Mouse (Mus musculus): ENCODE measurements at regions not wholly inside any gene's neighbourhood (a gene's known extent, or its start where the extent isn't known, plus 50 kb on each side); places are given as distances from the start of the nearest gene placed in this dataset.

DNA sequence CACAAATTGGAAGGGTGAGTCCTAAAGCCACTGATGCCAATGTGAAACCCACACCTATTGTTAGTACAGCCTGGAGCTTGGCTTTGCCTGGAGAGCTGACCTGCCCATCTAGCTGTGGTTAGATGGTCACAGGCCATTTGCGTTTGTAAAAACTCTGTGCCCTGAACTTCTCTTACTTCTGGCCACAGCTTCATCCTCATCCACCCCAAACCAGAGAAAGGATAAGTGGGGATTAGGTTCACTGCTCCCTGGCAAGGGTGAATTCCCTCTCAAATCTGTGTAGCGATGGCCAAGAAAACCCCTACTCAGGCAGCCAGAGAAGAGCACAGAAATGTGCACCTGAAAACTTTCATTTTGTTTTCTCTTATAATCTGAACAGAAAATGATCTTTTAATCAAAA is 54.9 kb upstream of the 1700066M21Rik start:
- Histone ChIP-seq H3K4me3 (no peak overlapping the region), H3ac (ENCODE audit: control insufficient read depth, insufficient read length) (no peak overlapping the region), H3K79me2 (ENCODE audit: control insufficient read depth, insufficient read depth) (no peaks in the 10 kb centered on the region), H3K4me2 (ENCODE audit: low read depth) (no peak overlapping the region), H3K27me3 (ENCODE audit: control insufficient read depth, insufficient read depth, insufficient read length) (no peaks in the 10 kb centered on the region), H3K36me3 (ENCODE audit: control insufficient read depth, insufficient read depth) (no peaks in the 10 kb centered on the region)
- no peak for TF ChIP-seq E2F4 (IDR thresholded peaks at IDR 0.05; ENCODE audit: insufficient read depth)
- TF ChIP-seq SRF (IDR thresholded peaks at IDR 0.05; ENCODE audit: control insufficient read depth, insufficient read length, low read depth): no peak
- TF ChIP-seq TCF12 (IDR thresholded peaks at IDR 0.05; ENCODE audit: insufficient read depth, poor library complexity, severe bottlenecking): no peak
- no peak for TF ChIP-seq POLR2A (IDR thresholded peaks at IDR 0.05; ENCODE audit: insufficient read length, low read depth)
- no peak for TF ChIP-seq MAX (IDR thresholded peaks at IDR 0.05; ENCODE audit: low read depth)
- TF ChIP-seq USF1 (IDR thresholded peaks at IDR 0.05; ENCODE audit: low read depth): no peak
- TF ChIP-seq TCF3 (IDR thresholded peaks at IDR 0.05; ENCODE audit: insufficient read length, low read depth): no peak
- TF ChIP-seq MYOD1 (IDR thresholded peaks at IDR 0.05; ENCODE audit: control insufficient read depth in 1 of 3, insufficient read length in 2 of 3, low read depth in 2 of 3): no peak
- TF ChIP-seq MYOG (IDR thresholded peaks at IDR 0.05; ENCODE audit: control insufficient read depth in 1 of 3, insufficient read depth in 1 of 3, insufficient read length in 2 of 3, low read depth in 2 of 3): no peak
- TF ChIP-seq REST (IDR thresholded peaks at IDR 0.05; ENCODE audit: insufficient read depth, insufficient read length): no peak
- TF ChIP-seq POLR2AphosphoS2 (IDR thresholded peaks at IDR 0.05; ENCODE audit: insufficient read length, low read depth): no peak

- no peak overlapping the region for H3K4me2 ChIP-seq (ENCODE audit: low read depth)
- H3ac ChIP-seq (ENCODE audit: control insufficient read depth, insufficient read length): no peak overlapping the region
- no peaks in the 10 kb centered on the region for H3K36me3 ChIP-seq (ENCODE audit: control insufficient read depth, insufficient read depth)
- H3K27me3 ChIP-seq (ENCODE audit: control insufficient read depth, insufficient read depth, insufficient read length): no peaks in the 10 kb centered on the region
- TF ChIP-seq POLR2AphosphoS2 (IDR thresholded peaks at IDR 0.05; ENCODE audit: insufficient read length, low read depth) (no peak), TCF3 (IDR thresholded peaks at IDR 0.05; ENCODE audit: insufficient read length, low read depth) (no peak), SRF (IDR thresholded peaks at IDR 0.05; ENCODE audit: control insufficient read depth, insufficient read length, low read depth) (no peak), CEBPB (IDR thresholded peaks at IDR 0.05; ENCODE audit: insufficient read depth, poor library complexity, severe bottlenecking) (no peak), TCF12 (IDR thresholded peaks at IDR 0.05; ENCODE audit: insufficient read depth, poor library complexity, severe bottlenecking) (no peak), MAX (IDR thresholded peaks at IDR 0.05; ENCODE audit: low read depth) (no peak), MYOD1 (IDR thresholded peaks at IDR 0.05; ENCODE audit: control insufficient read depth in 1 of 3, insufficient read length in 2 of 3, low read depth in 2 of 3) (no peak), POLR2A (IDR thresholded peaks at IDR 0.05; ENCODE audit: insufficient read length, low read depth) (no peak), REST (IDR thresholded peaks at IDR 0.05; ENCODE audit: insufficient read depth, insufficient read length) (no peak), USF1 (IDR thresholded peaks at IDR 0.05; ENCODE audit: low read depth) (no peak), MYOG (IDR thresholded peaks at IDR 0.05; ENCODE audit: control insufficient read depth in 1 of 3, insufficient read depth in 1 of 3, insufficient read length in 2 of 3, low read depth in 2 of 3) (no peak), E2F4 (IDR thresholded peaks at IDR 0.05; ENCODE audit: insufficient read depth) (no peak)
- no peak overlapping the region for H3K4me3 ChIP-seq
- no peaks in the 10 kb centered on the region for H3K79me2 ChIP-seq (ENCODE audit: control insufficient read depth, insufficient read depth)
Observed at GRCm38 (mm10) chr1:57323118-57323517, 54.3 kb upstream of the 1700066M21Rik start.

DNA sequence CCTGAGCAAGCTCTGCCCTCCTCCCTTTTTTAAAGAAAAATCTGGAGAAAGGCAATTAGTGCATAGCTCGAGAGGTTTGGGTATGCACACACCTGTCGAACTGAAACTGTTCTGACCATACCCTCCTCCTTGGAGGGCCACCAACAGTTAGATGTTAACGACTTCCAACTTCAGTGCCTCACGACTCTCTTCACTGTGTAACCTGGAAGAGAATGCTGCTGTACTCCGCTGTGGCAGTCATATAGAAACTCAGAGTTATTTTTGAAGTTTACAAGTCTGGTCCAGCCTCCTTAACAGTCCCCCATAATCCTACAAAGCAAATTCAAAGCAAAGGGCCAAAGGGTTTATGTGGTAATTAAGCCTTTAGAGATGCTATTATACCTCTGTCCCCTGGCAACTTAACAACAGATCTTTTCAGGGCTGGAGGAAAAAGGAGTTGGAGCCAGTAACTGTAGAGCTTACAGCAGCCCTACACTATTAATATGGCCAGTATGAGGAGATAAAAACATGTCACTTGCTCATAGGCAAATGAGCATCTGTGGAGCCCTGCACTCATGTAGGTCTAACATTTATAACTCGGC is 51.7 kb upstream of the 1700066M21Rik start:
- no peak overlapping the region for H3K4me3 ChIP-seq
- no peaks in the 10 kb centered on the region for H3K79me2 ChIP-seq (ENCODE audit: control insufficient read depth, insufficient read depth)
- H3ac ChIP-seq (ENCODE audit: control insufficient read depth, insufficient read length): no peak overlapping the region
- H3K27me3 ChIP-seq (ENCODE audit: control insufficient read depth, insufficient read depth, insufficient read length): peaks cover 4% of the 10 kb centered on the region
- no peak overlapping the region for H3K4me2 ChIP-seq (ENCODE audit: low read depth)
- H3K36me3 ChIP-seq (ENCODE audit: control insufficient read depth, insufficient read depth): no peaks in the 10 kb centered on the region
- TF ChIP-seq MYOD1 (IDR thresholded peaks at IDR 0.05; ENCODE audit: control insufficient read depth in 1 of 3, insufficient read length in 2 of 3, low read depth in 2 of 3): no peak
- no peak for TF ChIP-seq POLR2A (IDR thresholded peaks at IDR 0.05; ENCODE audit: insufficient read length, low read depth)
- TF ChIP-seq TCF12 (IDR thresholded peaks at IDR 0.05; ENCODE audit: insufficient read depth, poor library complexity, severe bottlenecking): no peak
- no peak for TF ChIP-seq SRF (IDR thresholded peaks at IDR 0.05; ENCODE audit: control insufficient read depth, insufficient read length, low read depth)
- TF ChIP-seq CEBPB (IDR thresholded peaks at IDR 0.05; ENCODE audit: insufficient read depth, poor library complexity, severe bottlenecking): no peak
